Mouse (Mus musculus) regulatory T cell (primary cell): ENCODE measurements around the gene Mecom.

Experiments used
- in situ Hi-C: fragments of 300-600 bp; cut with MboI, MseI; formaldehyde crosslinking; loops from one replicate; pipeline ENCODE4 v1.15.1; 2025; ENCODE audit warnings: high pct_unique_total_duplicates

The Mecom gene

GRCm38 (mm10) chr3:30514901-30515794, 32.7 kb downstream of the Mecom start:
- in situ Hi-C loops: no loop called here

DNA sequence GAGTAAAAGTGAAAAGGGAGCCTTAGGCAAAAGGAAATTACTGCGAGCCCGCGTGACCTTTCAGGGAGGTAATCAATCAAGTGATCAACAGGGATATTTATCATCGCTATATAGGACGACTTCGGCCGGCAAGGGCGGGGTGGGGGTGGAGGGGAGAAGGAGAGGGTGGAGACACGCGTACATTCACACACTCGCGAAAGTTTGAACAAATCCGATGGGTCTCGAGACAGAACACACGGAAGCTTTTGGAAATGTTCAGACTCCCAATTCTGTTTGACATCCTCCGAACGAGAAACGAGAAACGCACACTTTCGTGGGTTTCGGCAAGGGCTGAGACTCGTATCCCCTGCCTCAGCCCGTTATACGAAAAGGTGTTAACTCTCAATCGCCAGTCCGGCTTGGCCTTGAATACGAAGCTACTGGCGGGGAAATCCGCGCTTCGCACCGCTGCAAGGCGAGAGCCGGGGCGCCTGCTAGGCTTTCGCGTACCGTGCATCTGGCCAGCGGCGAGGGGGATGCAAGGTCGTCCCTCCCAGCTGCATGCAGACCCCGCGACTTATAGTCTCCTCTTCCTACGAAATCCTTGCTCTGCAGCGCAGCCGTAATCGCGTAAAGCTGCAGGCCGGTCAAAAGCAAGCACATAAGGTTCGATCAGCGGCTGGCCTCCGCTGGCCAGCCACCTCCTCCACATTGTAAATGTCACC, 33.6 kb downstream of the Mecom start:
- in situ Hi-C loops: no loop called here

DNA sequence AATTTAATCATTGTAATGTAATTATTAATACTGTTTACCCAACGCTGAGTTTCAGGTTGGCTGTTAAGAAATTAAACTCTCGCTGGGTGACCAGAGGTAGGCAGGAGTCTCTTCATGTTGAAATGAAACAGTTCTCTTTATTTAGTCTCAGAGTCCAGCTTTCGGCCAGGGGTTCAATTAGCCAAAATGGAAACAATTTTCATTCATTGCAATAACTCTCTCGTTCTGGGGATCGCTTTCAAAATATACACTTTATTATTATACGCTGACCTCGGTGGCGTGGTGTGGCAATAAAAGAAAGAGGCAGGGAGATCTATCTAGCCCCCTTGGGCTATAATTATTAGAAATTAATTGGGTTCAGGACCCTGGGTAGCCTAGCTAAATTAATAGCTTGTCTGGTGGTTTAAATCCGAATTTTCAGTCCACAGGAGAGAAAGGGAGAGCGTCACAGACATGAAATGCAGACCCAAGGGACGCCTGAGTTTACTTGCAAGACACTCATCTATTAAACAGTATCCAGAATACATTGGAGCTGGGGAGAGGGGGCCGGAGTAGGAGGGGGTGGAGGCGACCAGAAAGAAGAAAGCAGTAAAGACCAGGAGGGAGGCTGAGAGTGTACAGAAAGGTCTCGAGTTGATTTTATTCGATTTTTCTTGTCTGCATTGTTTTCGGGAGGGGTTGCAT, 34.4 kb downstream of the Mecom start:
- in situ Hi-C loops: no loop called here

DNA sequence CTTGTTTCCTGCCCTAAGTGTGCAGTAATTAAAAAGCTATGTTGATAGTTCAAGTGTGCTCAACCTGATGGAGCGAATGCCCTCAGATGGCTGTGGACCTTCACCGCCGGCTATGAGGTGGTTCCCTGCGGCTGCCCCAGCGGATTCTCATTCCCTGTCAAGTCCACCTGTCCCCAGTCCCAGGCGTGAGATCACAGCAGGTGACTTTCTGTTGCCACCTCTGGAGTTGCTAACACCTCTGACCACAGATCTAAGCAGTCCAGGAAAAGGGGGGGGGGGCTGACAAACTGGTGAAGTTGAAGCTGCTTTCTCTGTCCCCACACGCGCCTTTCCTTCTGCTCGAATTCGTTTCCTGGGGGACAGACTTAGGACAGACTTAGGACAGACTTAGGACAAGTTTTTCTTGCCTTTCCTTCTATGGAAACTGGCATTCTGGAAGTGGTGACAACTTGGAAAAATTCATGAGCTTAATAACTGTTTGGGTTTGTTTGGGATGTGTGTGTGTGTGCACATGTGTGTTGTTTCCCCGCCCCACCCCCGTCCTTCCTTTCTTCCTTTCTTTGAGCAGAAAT, 35.3 kb downstream of the Mecom start:
- in situ Hi-C loops: no loop called here

- in situ Hi-C loops: no loop called here
Measured at GRCm38 (mm10) chr3:30511796-30512195, 36.0 kb downstream of the Mecom start.

GRCm38 (mm10) chr3:30511062-30511640, 36.7 kb downstream of the Mecom start:
- in situ Hi-C loops: no loop called here

- in situ Hi-C loops: no loop called here
Measured at GRCm38 (mm10) chr3:30510646-30511045, 37.2 kb downstream of the Mecom start.

- in situ Hi-C loops: no loop called here
Measured at GRCm38 (mm10) chr3:30510105-30510504, 37.7 kb downstream of the Mecom start.

- in situ Hi-C loops: no loop called here
Measured at GRCm38 (mm10) chr3:30508930-30509910, 38.6 kb downstream of the Mecom start.

- in situ Hi-C loops: no loop called here
Measured at GRCm38 (mm10) chr3:30508296-30508929, 39.4 kb downstream of the Mecom start.

GRCm38 (mm10) chr3:30507576-30508295, 40.1 kb downstream of the Mecom start:
- in situ Hi-C loops: no loop called here

DNA sequence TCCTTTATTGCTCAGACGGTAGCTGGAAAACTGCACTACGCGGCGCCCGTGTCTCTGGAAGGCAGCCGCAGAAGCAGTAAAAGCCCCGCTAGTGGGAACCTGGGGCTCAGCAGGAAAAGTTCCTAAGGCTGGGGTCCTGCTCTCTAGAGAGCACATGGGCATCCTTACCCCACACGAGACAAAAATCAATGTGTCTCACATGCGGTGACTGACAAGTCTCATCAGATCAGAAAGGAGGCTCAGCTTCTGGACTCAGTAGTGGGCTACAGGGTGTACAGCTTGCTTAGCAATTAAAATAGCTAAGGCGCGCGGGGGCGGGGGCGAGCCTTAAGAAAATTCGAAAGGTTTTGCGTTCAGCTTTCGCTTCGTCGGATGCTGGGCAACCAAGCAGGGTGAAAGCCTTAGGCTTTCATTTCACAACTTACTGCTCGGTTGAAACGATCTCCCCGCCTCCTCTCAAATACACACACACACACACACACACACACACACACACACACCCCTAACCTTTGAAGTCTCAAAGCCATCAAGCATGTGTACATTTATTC, 40.7 kb downstream of the Mecom start:
- in situ Hi-C loops: no loop called here

DNA sequence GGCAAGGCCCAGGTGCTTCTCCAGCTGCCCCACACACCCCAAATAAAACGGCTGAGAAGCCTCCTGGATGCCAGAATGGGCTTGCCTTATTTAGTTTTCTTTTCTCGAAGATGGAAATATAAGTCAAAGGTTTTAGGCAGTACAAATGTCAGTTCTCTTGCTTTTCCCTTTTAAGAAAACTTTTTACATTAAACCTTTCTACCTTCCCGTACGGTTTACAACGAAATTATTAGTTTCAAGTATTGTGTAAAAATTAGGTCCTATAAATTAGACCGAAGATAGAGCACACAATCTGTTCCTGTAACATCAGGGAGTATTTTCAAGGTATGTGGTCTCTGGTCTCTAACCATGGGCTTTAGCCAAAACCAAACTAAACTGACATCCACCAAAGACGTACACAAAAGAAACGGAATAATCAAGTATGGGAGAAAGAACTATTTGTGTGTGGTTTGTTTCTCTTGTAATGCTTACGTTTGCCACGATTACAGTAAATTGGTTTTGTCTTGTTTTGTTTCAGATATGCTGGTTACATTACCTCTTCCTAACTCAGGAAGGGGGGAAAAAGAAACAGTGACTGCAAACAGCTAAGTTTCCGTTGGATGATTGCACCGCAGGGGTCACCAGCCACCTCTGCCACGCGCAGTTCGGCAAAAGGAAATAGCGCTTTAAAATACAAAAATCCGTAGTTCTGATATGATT, 41.3 kb downstream of the Mecom start:
- in situ Hi-C loops: no loop called here

DNA sequence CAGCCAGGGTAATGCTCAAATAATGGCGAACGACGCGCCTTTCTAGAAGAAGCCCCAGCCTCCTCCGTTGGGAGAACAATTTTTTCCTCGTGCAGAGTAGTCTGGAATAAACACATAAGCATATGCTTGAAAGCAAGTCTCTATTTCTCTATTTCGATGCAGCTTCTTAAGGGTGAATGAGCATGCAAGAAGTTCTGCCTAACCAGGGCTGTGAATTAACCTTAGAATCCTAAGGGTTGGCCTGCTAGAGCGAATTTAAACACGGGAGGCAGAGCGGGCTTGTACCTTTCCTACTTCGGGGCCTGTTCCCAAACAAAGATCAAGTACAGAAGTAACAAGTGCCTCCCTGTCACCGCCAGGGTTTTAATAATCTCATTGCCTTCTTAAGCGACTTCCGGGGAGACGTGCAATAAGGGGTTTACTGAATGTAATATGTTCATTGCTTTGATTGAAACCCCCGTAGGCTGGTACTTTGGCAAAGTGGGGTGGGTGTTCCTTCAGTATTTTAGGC, 42.0 kb downstream of the Mecom start:
- in situ Hi-C loops: no loop called here

GRCm38 (mm10) chr3:30504561-30504960, 43.2 kb downstream of the Mecom start:
- in situ Hi-C loops: no loop called here

GRCm38 (mm10) chr3:30503821-30504220, 44.0 kb downstream of the Mecom start:
- in situ Hi-C loops: no loop called here

DNA sequence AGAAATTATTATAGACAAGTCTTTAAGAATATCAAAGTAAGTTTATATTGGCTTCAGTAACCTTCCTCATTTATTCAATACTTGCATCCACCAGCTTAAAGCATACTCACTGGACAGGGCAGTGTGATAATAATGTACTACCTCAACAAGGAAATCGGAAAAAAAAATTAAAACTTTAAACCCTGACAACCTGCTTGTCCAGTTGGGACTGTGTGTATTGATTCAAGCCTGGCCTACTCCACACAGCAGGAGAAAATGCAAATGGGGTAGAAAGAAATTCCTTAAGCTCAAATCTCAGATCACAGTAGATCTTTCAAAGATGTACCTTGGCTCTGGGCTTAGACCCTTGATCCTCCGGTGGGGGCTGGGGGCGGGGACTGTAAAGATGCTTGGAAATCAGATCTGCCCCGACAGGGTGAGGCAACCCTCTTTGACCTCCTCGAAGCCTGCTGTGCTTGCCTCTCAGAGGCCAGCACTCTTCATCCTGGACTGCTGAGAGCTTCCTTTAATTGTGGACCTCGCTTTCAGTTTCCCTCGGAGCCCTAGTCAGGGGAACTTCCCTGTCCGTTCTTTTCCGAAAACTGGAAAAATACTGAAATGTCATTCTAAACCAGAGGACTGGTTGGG, 49.5 kb downstream of the Mecom start:
- in situ Hi-C loops: no loop called here

- in situ Hi-C loops: no loop called here
Measured at GRCm38 (mm10) chr3:30494371-30494770, 53.4 kb downstream of the Mecom start.
